Mouse (Mus musculus): Measurements from ENCODE around the gene Vegfb. TPM values are rescaled to one million over a fixed set of nuclear protein-coding genes. Genes with fewer than 3 reads are reported as not detected.

Vegfb gene
- polyA plus RNA-seq, 1 experiment: 68.5 TPM

- Histone ChIP-seq H3K36me3 (replicated peaks; ENCODE audit: low read length) (peaks cover 58% of the 10 kb centered on the region), H3K4me1 (peaks cover 64% of the 10 kb centered on the region), H3K9me3 (no peaks in the 10 kb centered on the region), H3K4me3 (replicated peaks) (peak overlapping the region; percentile 98), H3K27me3 (replicated peaks) (no peaks in the 10 kb centered on the region)
- TF ChIP-seq FLI1 (IDR thresholded peaks at IDR 0.05; ENCODE audit: low read length) (no peak), GATA1 (IDR thresholded peaks at IDR 0.05; ENCODE audit: borderline replicate concordance, low read length) (no peak)
These were observed 44.7 kb downstream of the Vegfb start for GRCm38 (mm10) chr19:6942764-6943163.

GRCm38 (mm10) chr19:6942249-6942691, 45.2 kb downstream of the Vegfb start, which contains the start of gene Gpr137:
Gene Gpr137 (minus strand): TSS chr19:6942480.
- Histone ChIP-seq H3K27me3 (replicated peaks) (no peaks in the 10 kb centered on the region), H3K36me3 (replicated peaks; ENCODE audit: low read length) (peaks cover 59% of the 10 kb centered on the region), H3K4me3 (replicated peaks) (peak within 1 kb of the TSS; percentile 98), H3K9me3 (no peaks in the 10 kb centered on the region), H3K4me1 (peaks cover 65% of the 10 kb centered on the region)
- no peak for TF ChIP-seq FLI1 (IDR thresholded peaks at IDR 0.05; ENCODE audit: low read length)
- no peak for TF ChIP-seq GATA1 (IDR thresholded peaks at IDR 0.05; ENCODE audit: borderline replicate concordance, low read length)

DNA sequence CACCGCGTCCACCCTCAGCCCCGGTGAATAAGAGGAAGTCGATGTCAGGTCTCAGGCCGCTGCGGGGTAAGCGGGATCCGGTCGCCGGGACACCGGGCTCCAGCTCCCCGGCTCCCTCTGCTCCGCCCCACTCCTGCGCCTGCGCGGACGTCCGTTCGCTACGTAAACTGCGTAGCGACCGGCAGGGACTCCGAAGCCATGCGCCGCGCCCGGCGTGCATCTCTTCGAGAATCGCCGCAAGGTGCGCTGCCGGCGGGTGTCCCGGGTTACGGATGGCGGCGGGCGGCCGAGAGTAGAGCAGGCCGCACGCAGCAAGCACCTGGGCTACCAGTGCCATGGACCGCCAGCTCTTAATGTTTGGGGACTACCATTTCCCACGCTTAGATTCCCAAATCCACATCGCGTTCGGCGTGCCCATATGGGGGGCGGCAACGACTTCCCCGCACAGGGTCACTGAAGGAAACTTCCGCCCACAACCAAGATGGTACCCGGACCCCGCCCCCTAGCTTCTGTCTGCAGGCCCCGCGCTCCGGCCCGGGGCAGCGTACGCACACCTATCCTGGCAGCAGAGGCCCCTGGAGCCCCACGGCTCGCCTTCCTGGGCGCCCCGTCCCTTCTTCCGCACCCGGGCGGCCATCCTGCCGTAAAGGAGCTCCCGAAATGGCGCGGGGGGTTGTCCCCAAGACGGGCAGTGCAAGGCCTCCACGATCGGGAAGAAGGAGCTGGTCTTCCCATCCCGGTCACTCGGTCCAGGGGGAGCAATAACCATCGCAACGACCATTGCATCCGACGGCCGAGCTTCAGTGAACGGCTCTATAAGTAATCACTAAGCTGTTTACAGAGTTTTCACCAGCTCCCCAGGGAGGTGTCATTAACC, 45.8 kb downstream of the Vegfb start, which contains the start of gene Bad:
Gene Bad (plus strand): TSS at position 490 of the 877 bp plus-strand sequence.
- Histone ChIP-seq H3K4me1 (peaks cover 63% of the 10 kb centered on the region), H3K36me3 (replicated peaks; ENCODE audit: low read length) (peaks cover 52% of the 10 kb centered on the region), H3K27me3 (replicated peaks) (no peaks in the 10 kb centered on the region), H3K4me3 (replicated peaks) (peak within 1 kb of the TSS; percentile 98), H3K9me3 (no peaks in the 10 kb centered on the region)
- TF ChIP-seq FLI1 (IDR thresholded peaks at IDR 0.05; ENCODE audit: low read length): no peak
- no peak for TF ChIP-seq GATA1 (IDR thresholded peaks at IDR 0.05; ENCODE audit: borderline replicate concordance, low read length)

DNA sequence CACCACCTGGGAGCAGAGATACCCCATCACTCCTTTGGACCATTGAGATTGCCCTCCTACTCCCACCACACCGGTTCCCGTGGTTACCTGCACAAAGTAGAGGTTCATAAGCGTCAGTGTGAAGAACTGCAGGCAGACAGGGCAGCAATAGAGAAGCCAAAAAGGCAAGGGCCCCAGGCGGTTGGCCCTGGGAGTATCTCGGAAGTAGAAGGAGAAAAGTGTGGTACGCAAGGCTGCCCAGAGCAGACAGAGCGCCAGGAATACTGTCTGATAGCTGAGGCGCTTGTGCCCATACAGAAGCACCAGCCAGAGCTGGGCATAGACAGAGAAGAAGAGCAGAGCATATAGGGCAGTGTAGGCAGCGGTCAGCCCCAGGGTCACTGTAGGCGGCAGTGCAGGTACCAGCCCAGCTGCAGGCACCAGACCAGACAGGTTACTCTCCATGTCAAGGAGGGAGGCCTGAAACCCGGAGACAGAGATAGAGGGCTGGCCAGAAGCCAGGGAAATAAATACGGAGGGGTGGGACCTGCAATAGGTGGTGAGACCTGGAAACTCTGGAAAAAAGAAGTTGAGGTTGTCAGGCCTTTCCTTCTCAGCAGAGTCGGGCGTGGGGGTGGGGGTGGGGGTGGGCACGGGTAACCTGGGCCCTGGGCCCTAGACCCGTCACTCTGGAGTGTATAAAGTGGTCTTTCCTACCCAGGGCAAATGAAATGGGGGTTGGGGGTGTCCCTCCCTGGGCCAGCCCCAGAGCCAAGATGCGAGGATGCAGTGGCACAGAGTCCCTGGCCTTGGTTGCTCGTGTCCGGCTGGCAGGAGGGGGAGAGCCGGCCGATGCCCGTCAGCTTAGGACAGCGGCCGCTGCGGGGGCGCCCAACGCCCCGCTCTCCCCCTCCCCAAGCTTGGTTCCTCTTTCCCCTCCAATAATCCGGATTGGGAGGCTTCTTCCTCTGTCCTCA, 46.8 kb downstream of the Vegfb start:
- peak overlapping the region; percentile 98 for H3K4me3 ChIP-seq (replicated peaks)
- peaks cover 6% of the 10 kb centered on the region for H3K27me3 ChIP-seq (replicated peaks)
- TF ChIP-seq FLI1 (IDR thresholded peaks at IDR 0.05; ENCODE audit: low read length) (no peak), GATA1 (IDR thresholded peaks at IDR 0.05; ENCODE audit: borderline replicate concordance, low read length) (no peak)
- no peaks in the 10 kb centered on the region for H3K9me3 ChIP-seq
- H3K4me1 ChIP-seq: peaks cover 56% of the 10 kb centered on the region
- H3K36me3 ChIP-seq (replicated peaks; ENCODE audit: low read length): peaks cover 43% of the 10 kb centered on the region

GRCm38 (mm10) chr19:6939106-6940002, 48.1 kb downstream of the Vegfb start:
- Histone ChIP-seq H3K4me1 (peaks cover 49% of the 10 kb centered on the region), H3K4me3 (replicated peaks) (peak overlapping the region; percentile 50), H3K36me3 (replicated peaks; ENCODE audit: low read length) (peaks cover 35% of the 10 kb centered on the region), H3K27me3 (replicated peaks) (peaks cover 18% of the 10 kb centered on the region), H3K9me3 (no peaks in the 10 kb centered on the region)
- TF ChIP-seq GATA1 (IDR thresholded peaks at IDR 0.05; ENCODE audit: borderline replicate concordance, low read length) (no peak), FLI1 (IDR thresholded peaks at IDR 0.05; ENCODE audit: low read length) (no peak)

DNA sequence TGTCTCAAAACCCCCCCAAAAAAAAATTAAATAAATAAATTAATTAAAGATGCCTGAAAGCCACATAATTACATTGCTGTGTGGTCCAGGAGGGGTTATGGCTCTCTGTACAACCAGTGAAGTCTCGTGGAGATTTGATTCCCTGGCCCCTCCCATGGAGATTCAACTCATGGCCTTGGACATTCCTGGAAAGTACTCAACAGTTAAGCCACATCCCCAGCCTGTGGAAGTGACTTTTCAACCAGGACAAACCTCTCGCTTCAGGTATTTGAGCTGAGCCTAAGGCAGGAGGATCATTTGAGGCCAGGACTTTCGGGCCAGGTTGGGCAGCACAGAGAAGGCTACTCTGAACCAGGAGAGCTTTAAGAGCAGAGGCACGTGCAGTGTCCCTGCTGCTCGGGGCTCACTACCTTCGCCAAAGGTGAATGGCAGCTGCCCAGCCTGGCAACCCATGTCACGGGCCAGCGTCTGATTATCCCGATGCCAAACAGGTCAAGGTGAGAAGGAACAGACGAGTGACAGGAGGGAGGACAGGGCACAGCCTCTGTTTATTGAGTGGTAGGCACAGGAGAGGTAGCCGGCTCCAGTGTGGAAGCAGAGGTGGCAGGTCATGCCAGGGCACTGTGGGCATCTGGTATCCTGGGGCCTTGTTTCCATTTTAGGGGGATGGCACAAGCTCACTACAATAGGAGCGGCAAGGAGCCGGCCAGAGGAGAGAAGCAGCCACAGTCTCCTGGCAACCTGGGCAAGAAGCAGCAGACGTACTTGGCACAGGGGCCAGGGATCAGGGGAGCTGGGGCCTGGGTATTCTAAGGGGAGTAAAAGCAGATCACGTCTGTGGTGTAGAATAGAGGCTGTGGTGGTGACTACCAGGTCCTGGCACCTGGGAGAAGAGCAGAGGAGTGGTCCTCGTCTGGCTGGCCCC, 49.6 kb downstream of the Vegfb start:
- H3K4me1 ChIP-seq: peaks cover 51% of the 10 kb centered on the region
- TF ChIP-seq FLI1 (IDR thresholded peaks at IDR 0.05; ENCODE audit: low read length) (no peak), GATA1 (IDR thresholded peaks at IDR 0.05; ENCODE audit: borderline replicate concordance, low read length) (no peak)
- H3K9me3 ChIP-seq: no peaks in the 10 kb centered on the region
- peaks cover 29% of the 10 kb centered on the region for H3K36me3 ChIP-seq (replicated peaks; ENCODE audit: low read length)
- peaks cover 33% of the 10 kb centered on the region for H3K27me3 ChIP-seq (replicated peaks)
- H3K4me3 ChIP-seq (replicated peaks): no peak overlapping the region

GRCm38 (mm10) chr19:6936299-6936698, 51.2 kb downstream of the Vegfb start:
- Histone ChIP-seq H3K9me3 (no peaks in the 10 kb centered on the region), H3K4me3 (replicated peaks) (no peak overlapping the region), H3K4me1 (peaks cover 59% of the 10 kb centered on the region), H3K36me3 (replicated peaks; ENCODE audit: low read length) (peaks cover 29% of the 10 kb centered on the region), H3K27me3 (replicated peaks) (peaks cover 48% of the 10 kb centered on the region)
- TF ChIP-seq FLI1 (IDR thresholded peaks at IDR 0.05; ENCODE audit: low read length) (no peak), GATA1 (IDR thresholded peaks at IDR 0.05; ENCODE audit: borderline replicate concordance, low read length) (no peak)
